Mouse (Mus musculus) large intestine, adult 2 months (tissue): Measurements from ENCODE around the gene Aggf1. TPM values are rescaled to one million over a fixed set of nuclear protein-coding genes. Genes with fewer than 3 reads are reported as not detected.

Experiments used
- polyA plus RNA-seq: library from polyadenylated mRNA; depleted of rRNA; stranded (reverse); fragments of >200 nt; gene quantifications from 2 replicates; pipeline ENCODE4 v1.2.3, GENCODE M21; 2012; rRNA removed

Aggf1 gene
- polyA plus RNA-seq, 1 experiment: 11.2 TPM

Other genes starting within 250 kb of the Aggf1 start
- 7.4 and 9.0 TPM in 2 replicates for gene Pde8b, start 125.0 kb downstream of the Aggf1 start, polyA plus RNA-seq
- 14.3 and 15.9 TPM in 2 replicates for gene Zbed3, start 51.7 kb downstream of the Aggf1 start, polyA plus RNA-seq
- gene Crhbp, start 69.6 kb upstream of the Aggf1 start, polyA plus RNA-seq: not detected in 2 replicates
- 0.48 TPM in 1 of 2 replicates, not detected in the other for gene S100z, start 103.4 kb upstream of the Aggf1 start, polyA plus RNA-seq
- 39.0 and 53.0 TPM in 2 replicates for gene F2rl1, start 149.9 kb upstream of the Aggf1 start, polyA plus RNA-seq
- gene F2r, start 243.1 kb upstream of the Aggf1 start, polyA plus RNA-seq: 9.2 and 13.1 TPM in 2 replicates